Mouse (Mus musculus) liver, postnatal 0 days (tissue): ENCODE results near the gene Cyp2c70.
"Not testable (repeated sequence)": the region's sequence is repeated elsewhere in the genome, so short reads cannot be mapped to it uniquely, and the experiment has no call there.

ENCODE experiments used
- CTCF ChIP-seq: sonication (generic); IDR thresholded peaks from 2 replicates; pipeline ENCODE4 v1.5.1; 2016; ENCODE audit warnings: antibody characterized with exemption, low read depth
- EP300 ChIP-seq: IDR thresholded peaks from 2 replicates; pipeline ENCODE4 v1.6.1; 2016; ENCODE audit warnings: antibody characterized with exemption, low read depth, mild to moderate bottlenecking

- not testable (repeated sequence) for TF ChIP-seq EP300, CTCF
These were observed 67.5 kb downstream of the Cyp2c70 start for GRCm38 (mm10) chr19:40119624-40120023.
